14 mouse cellular contexts compared by ENCODE assay signal in genomic region chr5:142350574-142350973, GRCm38 (mm10). TPM values are rescaled to one million over a fixed set of nuclear protein-coding genes. Genes with fewer than 3 reads are reported as not detected.
DNase-seq lines count a peak whose midpoint lies in the region; ATAC-seq and TF ChIP-seq lines count a peak whose summit lies in the region.
"Had no signal": no experiment of that assay in that cellular context is flagged by ENCODE, and none has a peak within 500 bp of the region (broad histone marks: within the 10 kb centered on the region; RNA-seq: fewer than 3 reads in every experiment).

No protein-coding gene starts in this region.

- no peak overlapping the region for H3K4me2 ChIP-seq in lung, embryonic 14.5 days
- H3K4me2 ChIP-seq in hindbrain, embryonic 14.5 days (replicated peaks), result no peak overlapping the region
- H3K4me2 ChIP-seq: forebrain, embryonic 15.5 days; heart, embryonic 12.5 days; intestine, embryonic 15.5 days; limb, embryonic 15.5 days had no signal

- no peak overlapping the region for H3K27ac ChIP-seq in lung, embryonic 14.5 days (ENCODE audit: low read depth)
- no peak overlapping the region for H3K27ac ChIP-seq in hindbrain, embryonic 14.5 days
- H3K27ac ChIP-seq: forebrain, embryonic 15.5 days; intestine, embryonic 15.5 days; limb, embryonic 15.5 days had no signal

- H3K4me3 ChIP-seq in lung, embryonic 14.5 days (ENCODE audit: low read depth, low read length), result no peak overlapping the region
- H3K4me3 ChIP-seq in hindbrain, embryonic 14.5 days (replicated peaks; ENCODE audit: low read length), result no peak overlapping the region
- H3K4me3 ChIP-seq: forebrain, embryonic 15.5 days; heart, embryonic 12.5 days; intestine, embryonic 15.5 days; limb, embryonic 15.5 days had no signal

- no peaks in the 10 kb centered on the region for H3K9me3 ChIP-seq in lung, embryonic 14.5 days (ENCODE audit: low read depth, low read length)
- H3K9me3 ChIP-seq in hindbrain, embryonic 14.5 days (ENCODE audit: control insufficient read depth, low read length), result 0 out of 2 replicates have a peak, but pooled peaks cover 4% of the 10 kb centered on the region
- H3K9me3 ChIP-seq: forebrain, embryonic 15.5 days; intestine, embryonic 15.5 days; limb, embryonic 15.5 days had no signal

- peak; percentile 35; the same call in 1 of the 2 replicates for TF ChIP-seq CTCF in lung, embryonic 14.5 days (IDR thresholded peaks at IDR 0.05; ENCODE audit: low read depth)
- TF ChIP-seq CTCF in Patski (IDR thresholded peaks at IDR 0.05), result peak; percentile 42

- CTCF ChIA-PET in Patski (lab: Charles Lee), result interaction anchor here (1.2 kb wide), 1 partner anchor 98 kb away, joined by 3 read pairs; no protein-coding TSS in a partner anchor

- POLR2A ChIA-PET in Patski (lab: Charles Lee), result no interaction called here

- H3K9ac ChIP-seq in lung, embryonic 14.5 days, result no peak overlapping the region
- H3K9ac ChIP-seq in hindbrain, embryonic 14.5 days, result no peak overlapping the region
- H3K9ac ChIP-seq: forebrain, embryonic 15.5 days; heart, embryonic 12.5 days; intestine, embryonic 15.5 days; limb, embryonic 15.5 days had no signal

- DNase-seq in adrenal gland, postnatal 14 days, result peak; percentile 67
- DNase-seq in adrenal gland, postnatal 25 days, result no peak
- no peak for DNase-seq in lung, embryonic 14.5 days
- no peak for DNase-seq in lung, adult 18-20 months
- DNase-seq in Patski (ENCODE audit: low read depth, low spot score), result no peak
- DNase-seq in hindbrain, embryonic 14.5 days (ENCODE audit: low spot score), result no peak
- no peak for DNase-seq in adrenal gland, postnatal 4 days (ENCODE audit: low spot score in 2 of 2)
- DNase-seq: cerebellum, postnatal 25 days had no signal

- H3K4me1 ChIP-seq in lung, embryonic 14.5 days (ENCODE audit: insufficient read depth), result no peaks in the 10 kb centered on the region
- H3K4me1 ChIP-seq in hindbrain, embryonic 14.5 days (replicated peaks; ENCODE audit: control insufficient read depth, insufficient read depth, low read length), result no peaks in the 10 kb centered on the region
- H3K4me1 ChIP-seq: forebrain, embryonic 15.5 days; heart, embryonic 12.5 days; intestine, embryonic 15.5 days; limb, embryonic 15.5 days had no signal

- WGBS in lung, embryonic 14.5 days, result 39% methylated on average over 5 of the region's 5 CpGs
- 58% methylated on average over 5 of the region's 5 CpGs for WGBS in hindbrain, embryonic 14.5 days

- ATAC-seq in lung, embryonic 14.5 days (ENCODE audit: insufficient read depth), result no peak
- ATAC-seq in Patski, result no peak
- peak; percentile 65 for ATAC-seq in megakaryocyte progenitor cell, adult 5-6 weeks (replicated peaks; ENCODE audit: poor library complexity)
- ATAC-seq in hindbrain, embryonic 14.5 days (ENCODE audit: low FRiP score), result no peak
- ATAC-seq: forebrain, embryonic 15.5 days; intestine, embryonic 15.5 days; midbrain, embryonic 16.5 days had no signal

- in situ Hi-C loops in Patski (cut with MboI; ENCODE audit: low pct_unique_long_range_greater_than_20kb), result no loop called here

- H3K36me3 ChIP-seq in lung, embryonic 14.5 days (ENCODE audit: insufficient read depth), result no peaks in the 10 kb centered on the region
- no peaks in the 10 kb centered on the region for H3K36me3 ChIP-seq in hindbrain, embryonic 14.5 days (replicated peaks; ENCODE audit: control insufficient read depth, insufficient read depth)
- H3K36me3 ChIP-seq: forebrain, embryonic 15.5 days; heart, embryonic 12.5 days; intestine, embryonic 15.5 days; limb, embryonic 15.5 days had no signal

- H3K27me3 ChIP-seq in lung, embryonic 14.5 days (ENCODE audit: insufficient read depth, low read length), result no peaks in the 10 kb centered on the region
- H3K27me3 ChIP-seq in Patski, result peaks cover 15% of the 10 kb centered on the region
- H3K27me3 ChIP-seq in hindbrain, embryonic 14.5 days (ENCODE audit: control insufficient read depth, insufficient read depth, low read length), result no peaks in the 10 kb centered on the region
- H3K27me3 ChIP-seq: forebrain, embryonic 15.5 days; heart, embryonic 12.5 days; intestine, embryonic 15.5 days; limb, embryonic 15.5 days had no signal

RNA-seq across cellular contexts. Expression of gene Foxk1, which starts 50.7 kb away (rescaled TPM):
- 20.2 and 26.4 TPM in 2 replicates for total RNA-seq in adrenal gland, postnatal 14 days (2021)
- total RNA-seq in adrenal gland, postnatal 25 days (2021), result 24.2 and 27.3 TPM in 2 replicates
- 5.4 and 7.9 TPM in 2 replicates for polyA plus RNA-seq in lung, embryonic 14.5 days (2014; fragmentation: Nextera tagmentation; extraction: Ambion mirVana)
- 29.3 TPM for polyA plus RNA-seq in Patski (2021)
- 14.1 and 18.1 TPM in 2 replicates for total RNA-seq in megakaryocyte progenitor cell, adult 5-6 weeks (2015)
- 8.4 and 8.5 TPM in 2 replicates for total RNA-seq in megakaryocyte progenitor cell, adult 5-6 weeks (2017)
- 5.4 and 5.9 TPM in 2 replicates for polyA plus RNA-seq in hindbrain, embryonic 14.5 days (2014; fragmentation: Nextera tagmentation; extraction: Ambion mirVana)
- 10 to 100 TPM; 28.7 to 28.9 TPM for total RNA-seq in adrenal gland, postnatal 4 days (2021)
